Comparison of ENCODE assay signal across 8 mouse cellular contexts in genomic region chr10:85184201-85184963, GRCm38 (mm10). TPM values are rescaled to one million over a fixed set of nuclear protein-coding genes. Genes with fewer than 3 reads are reported as not detected.
DNase-seq lines count a peak whose midpoint lies in the region; ATAC-seq lines count a peak whose summit lies in the region.

No protein-coding gene starts in this region.

- H3K4me1 ChIP-seq in intestine, embryonic 16.5 days (ENCODE audit: control insufficient read depth, insufficient read depth, low read length) = 0 out of 2 replicates have a peak, but pooled peaks cover 2% of the 10 kb centered on the region
- H3K4me1 ChIP-seq in liver, embryonic 13.5 days (replicated peaks) = peaks cover 17% of the 10 kb centered on the region
- peaks cover 12% of the 10 kb centered on the region for H3K4me1 ChIP-seq in stomach, embryonic 16.5 days (ENCODE audit: control insufficient read depth, insufficient read depth, low read length)

- H3K27ac ChIP-seq in intestine, embryonic 16.5 days (ENCODE audit: low read length) = peak overlapping the region; percentile 53; the same call in 1 of the 2 replicates
- H3K27ac ChIP-seq in liver, embryonic 13.5 days = no peak overlapping the region
- peak overlapping the region; percentile 46 for H3K27ac ChIP-seq in stomach, embryonic 16.5 days (ENCODE audit: low read length)

- WGBS in intestine, embryonic 16.5 days = under 1% methylated on average over 88 of the region's 95 CpGs
- WGBS in liver, embryonic 13.5 days (ENCODE audit: insufficient replicate concordance) = under 1% methylated on average over 95 of the region's 95 CpGs
- under 1% methylated on average over 93 of the region's 95 CpGs for WGBS in stomach, embryonic 16.5 days

- no peaks in the 10 kb centered on the region for H3K27me3 ChIP-seq in intestine, embryonic 16.5 days (replicated peaks; ENCODE audit: control insufficient read depth, insufficient read depth, low read length)
- H3K27me3 ChIP-seq in liver, embryonic 13.5 days = peaks cover 22% of the 10 kb centered on the region
- no peaks in the 10 kb centered on the region for H3K27me3 ChIP-seq in stomach, embryonic 16.5 days (ENCODE audit: control insufficient read depth, insufficient read depth, low read length)

- peak overlapping the region; percentile 87 for H3K9ac ChIP-seq in intestine, embryonic 16.5 days (ENCODE audit: low read depth, low read length)
- peak overlapping the region; percentile 76 for H3K9ac ChIP-seq in liver, embryonic 13.5 days
- peak overlapping the region; percentile 88 for H3K9ac ChIP-seq in stomach, embryonic 16.5 days (ENCODE audit: low read length)

- peak; percentile 37 for ATAC-seq in intestine, embryonic 16.5 days
- peak; percentile 34 for ATAC-seq in liver, embryonic 13.5 days (ENCODE audit: low read depth)
- peak; percentile 5; the same call in 1 of the 2 replicates for ATAC-seq in stomach, embryonic 16.5 days (ENCODE audit: insufficient read depth, low FRiP score)

- no peaks in the 10 kb centered on the region for H3K9me3 ChIP-seq in intestine, embryonic 16.5 days (ENCODE audit: control insufficient read depth, low read length)
- H3K9me3 ChIP-seq in liver, embryonic 13.5 days (replicated peaks) = no peaks in the 10 kb centered on the region
- no peaks in the 10 kb centered on the region for H3K9me3 ChIP-seq in stomach, embryonic 16.5 days (replicated peaks; ENCODE audit: control insufficient read depth, low read length)

- peak overlapping the region; percentile 88 for H3K4me3 ChIP-seq in intestine, embryonic 16.5 days (ENCODE audit: low read length)
- H3K4me3 ChIP-seq in liver, embryonic 13.5 days (replicated peaks) = peak overlapping the region; percentile 69
- peak overlapping the region; percentile 84 for H3K4me3 ChIP-seq in stomach, embryonic 16.5 days (replicated peaks; ENCODE audit: low read length)

- peak overlapping the region; percentile 87 for H3K4me2 ChIP-seq in intestine, embryonic 16.5 days (ENCODE audit: low read depth, low read length)
- peak overlapping the region; percentile 88 for H3K4me2 ChIP-seq in liver, embryonic 13.5 days
- H3K4me2 ChIP-seq in stomach, embryonic 16.5 days (ENCODE audit: low read depth, low read length) = peak overlapping the region; percentile 93

- peak; percentile 34 for DNase-seq in 3T3-L1 (ENCODE audit: low read depth, low spot score)
- peak; percentile 64 to 83 for DNase-seq in adrenal gland, adult (ENCODE audit: inconsistent age in 2 of 2, low spot score in 1 of 2)
- peak; percentile 59 for DNase-seq in embryo, embryonic 10 days (ENCODE audit: low spot score)
- peak; percentile 36 for DNase-seq in gastrocnemius, postnatal 25 days
- DNase-seq in liver, embryonic 13.5 days = peak; percentile 26
- peak; percentile 74 for DNase-seq in naive thymus-derived CD4-positive, alpha-beta T cell, adult 2 months (ENCODE audit: low read depth)

- no peaks in the 10 kb centered on the region for H3K36me3 ChIP-seq in intestine, embryonic 16.5 days (ENCODE audit: control insufficient read depth, insufficient read depth, low read length)
- no peaks in the 10 kb centered on the region for H3K36me3 ChIP-seq in liver, embryonic 13.5 days
- H3K36me3 ChIP-seq in stomach, embryonic 16.5 days (ENCODE audit: control insufficient read depth, insufficient read depth, low read length) = no peaks in the 10 kb centered on the region

RNA-seq across cellular contexts. Expression of gene Cry1, which starts 0.5 kb away (rescaled TPM):
- total RNA-seq in gastrocnemius, postnatal 25 days (2021) = 10 to 100 TPM in 1 of 2 experiments, 1 to 10 TPM in 1; 6.1 to 11.8 TPM
- polyA plus RNA-seq in intestine, embryonic 16.5 days (2015; fragmentation: Nextera tagmentation; extraction: Ambion mirVana) = 23.9 and 24.0 TPM in 2 replicates
- polyA plus RNA-seq in liver, embryonic 13.5 days (2015; fragmentation: Nextera tagmentation; extraction: Ambion mirVana) = 7.6 and 8.0 TPM in 2 replicates
- 19.8 and 22.1 TPM in 2 replicates for polyA plus RNA-seq in stomach, embryonic 16.5 days (2015; fragmentation: Nextera tagmentation; extraction: Ambion mirVana)

RNA-seq across cellular contexts. Expression of gene Mterf2, which starts 56.6 kb away (rescaled TPM):
- 10 to 100 TPM; 10.4 to 12.9 TPM for total RNA-seq in gastrocnemius, postnatal 25 days (2021)
- polyA plus RNA-seq in intestine, embryonic 16.5 days (2015; fragmentation: Nextera tagmentation; extraction: Ambion mirVana) = 19.5 and 20.6 TPM in 2 replicates
- polyA plus RNA-seq in liver, embryonic 13.5 days (2015; fragmentation: Nextera tagmentation; extraction: Ambion mirVana) = 6.0 and 7.6 TPM in 2 replicates
- polyA plus RNA-seq in stomach, embryonic 16.5 days (2015; fragmentation: Nextera tagmentation; extraction: Ambion mirVana) = 9.3 and 12.0 TPM in 2 replicates
